Comparison of ENCODE assay signal across 8 mouse cellular contexts in genomic region chr12:111088186-111088585, GRCm38 (mm10). TPM values are rescaled to one million over a fixed set of nuclear protein-coding genes. Genes with fewer than 3 reads are reported as not detected.
DNase-seq lines count a peak whose midpoint lies in the region; ATAC-seq lines count a peak whose summit lies in the region.

No protein-coding gene starts in this region.

- no peak overlapping the region for H3K4me2 ChIP-seq in embryonic facial prominence, embryonic 11.5 days (ENCODE audit: low read depth, low read length)

- no peaks in the 10 kb centered on the region for H3K4me1 ChIP-seq in embryonic facial prominence, embryonic 11.5 days (ENCODE audit: control insufficient read depth, insufficient read depth, low read length)

- no peak overlapping the region for H3K4me3 ChIP-seq in embryonic facial prominence, embryonic 11.5 days (ENCODE audit: low read depth, low read length)

- WGBS in embryonic facial prominence, embryonic 11.5 days: 25% methylated on average over 5 of the region's 5 CpGs

- no peak overlapping the region for H3K27ac ChIP-seq in embryonic facial prominence, embryonic 11.5 days (replicated peaks; ENCODE audit: low read depth, low read length)

- H3K36me3 ChIP-seq in embryonic facial prominence, embryonic 11.5 days (replicated peaks; ENCODE audit: control insufficient read depth, insufficient read depth, low read depth, low read length): no peaks in the 10 kb centered on the region

- no peak for ATAC-seq in embryonic facial prominence, embryonic 11.5 days (replicated peaks; ENCODE audit: insufficient number of reproducible peaks, low FRiP score, low TSS enrichment, low read depth)
- ATAC-seq in megakaryocyte, adult 5-6 weeks (ENCODE audit: poor library complexity, severe bottlenecking): peak; percentile 56

- no peaks in the 10 kb centered on the region for H3K27me3 ChIP-seq in embryonic facial prominence, embryonic 11.5 days (ENCODE audit: control insufficient read depth, insufficient read depth, low read length)

- H3K9me3 ChIP-seq in embryonic facial prominence, embryonic 11.5 days (replicated peaks; ENCODE audit: control insufficient read depth, low read length): no peaks in the 10 kb centered on the region

- intact Hi-C loops in heart, postnatal 25 days (cut with DNase I): loop anchor here (5.0 kb wide), 1 partner anchor 159 kb away; no protein-coding TSS in a partner anchor
- intact Hi-C loops in heart, postnatal 10 days (cut with DNase I): loop anchor here (5.0 kb wide), 3 partner anchors 74 to 179 kb away; no protein-coding TSS in a partner anchor

- peak; percentile 59 to 88 for DNase-seq in heart, adult 18-20 months
- no peak for DNase-seq in heart, postnatal 25 days (ENCODE audit: low spot score)
- peak; percentile 49 for DNase-seq in adrenal gland, postnatal 25 days
- peak; percentile 89 for DNase-seq in embryonic facial prominence, embryonic 11.5 days (ENCODE audit: low spot score)
- peak; percentile 79 to 84 for DNase-seq in heart, postnatal 10 days
- DNase-seq in layer of hippocampus, adult 9-11 months: peak; percentile 72
- peak; percentile 66 for DNase-seq in skeletal muscle tissue, adult 2 months (ENCODE audit: low read depth, low spot score)

- H3K9ac ChIP-seq in embryonic facial prominence, embryonic 11.5 days (replicated peaks; ENCODE audit: low read length): no peak overlapping the region

RNA-seq across cellular contexts. Expression of gene Rcor1, which starts 49.0 kb away (rescaled TPM):
- total RNA-seq in heart, adult 18-20 months (2021): 10 to 100 TPM; 14.7 to 15.0 TPM
- 10 to 100 TPM; 14.8 to 17.4 TPM for total RNA-seq in heart, postnatal 25 days (2021)
- total RNA-seq in adrenal gland, postnatal 25 days (2021): 45.6 and 54.7 TPM in 2 replicates
- 13.6 and 16.9 TPM in 2 replicates for polyA plus RNA-seq in embryonic facial prominence, embryonic 11.5 days (2014; fragmentation: Nextera tagmentation; extraction: Ambion mirVana)
- total RNA-seq in heart, postnatal 10 days (2021): 10 to 100 TPM; 25.3 to 27.9 TPM
- 30.6 and 33.5 TPM in 2 replicates for total RNA-seq in megakaryocyte, adult 5-6 weeks (2015)
- total RNA-seq in megakaryocyte, adult 5-6 weeks (2017): 22.8 and 29.4 TPM in 2 replicates
